Mouse (Mus musculus) lung, adult 10 weeks (tissue): ENCODE data around the gene Map3k15. TPM values are rescaled to one million over a fixed set of nuclear protein-coding genes. Genes with fewer than 3 reads are reported as not detected.

Source experiments
- polyA plus RNA-seq: library from polyadenylated mRNA; stranded (reverse); fragments of 350-450 nt; fragmentation: Illumina TruSeq; extraction: RNeasy Lipid Tissue Mini Kit (QIAGEN cat#74804); gene quantifications from one replicate; pipeline ENCODE4 v1.2.3, GENCODE M21; 2014; ENCODE audit warnings: low read depth, low replicate concordance; ENCODE audit not compliant: insufficient read depth

Gene Map3k15
- polyA plus RNA-seq, result 1.1 TPM

DNA sequence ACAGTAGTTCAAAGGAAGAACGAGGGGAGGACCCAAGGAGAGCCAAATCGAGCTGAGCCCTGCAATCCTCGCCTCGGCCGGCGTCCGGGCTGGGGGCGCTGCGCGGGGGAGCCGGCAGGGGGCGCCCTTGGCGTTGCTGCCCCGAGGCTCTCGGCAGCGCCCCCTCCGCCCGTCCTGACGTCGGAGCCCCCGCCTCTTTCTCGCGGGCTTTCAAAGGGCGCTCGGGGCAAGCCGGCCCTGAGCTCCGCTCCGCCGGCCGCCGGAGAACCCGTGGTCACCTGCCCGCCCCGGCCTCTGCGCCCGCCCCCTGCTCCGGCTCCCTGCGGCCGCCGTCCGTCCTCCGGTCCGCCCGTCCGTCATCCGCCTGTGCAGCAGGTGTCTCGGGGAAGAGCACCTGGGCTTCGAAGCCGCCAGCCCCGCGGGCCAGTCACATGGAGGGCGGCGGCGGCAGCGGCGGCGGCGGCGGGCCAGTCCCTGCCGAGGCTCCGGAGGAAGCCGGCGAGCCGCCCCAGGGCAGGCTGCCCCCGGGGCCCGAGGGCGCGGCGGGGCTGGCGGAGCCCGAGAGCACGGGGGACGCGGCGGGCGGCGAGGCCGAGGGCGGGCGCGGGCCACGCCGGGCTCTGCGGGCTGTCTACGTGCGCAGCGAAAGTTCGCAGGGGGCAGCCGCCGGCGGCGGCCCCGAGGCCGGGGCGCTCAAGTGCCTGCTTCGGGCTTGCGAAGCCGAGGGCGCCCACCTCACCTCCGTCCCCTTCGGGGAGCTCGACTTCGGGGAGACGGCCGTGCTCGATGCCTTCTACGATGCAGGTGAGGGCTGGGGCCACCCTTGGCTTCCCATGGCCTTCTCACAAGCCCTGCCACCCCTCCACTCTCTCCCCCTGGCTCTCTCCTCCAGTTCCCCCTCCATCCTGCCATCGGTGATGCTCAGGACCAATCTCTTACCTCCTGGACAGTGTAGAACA, at the start of gene Map3k15:
Gene Map3k15, plus strand, starts transcription at position 432 of the 959 bp plus-strand sequence.

GRCm38 (mm10) chrX:160137861-160138717, 149.9 kb downstream of the Map3k15 start, which contains the start of gene Pdha1:
Pdha1 (minus strand) TSS chrX:160138413.

Other genes with a start within 250 kb of the Map3k15 start
- 71.5 TPM for gene Pdha1, start 150.0 kb downstream of the Map3k15 start, polyA plus RNA-seq